Mouse (Mus musculus): Measurements from ENCODE around the gene Caskin1. TPM values are rescaled to one million over a fixed set of nuclear protein-coding genes. Genes with fewer than 3 reads are reported as not detected.

Caskin1 gene
- polyA plus RNA-seq, 1 experiment from 2014 or later: 1.1 TPM

- Histone ChIP-seq H3K4me2 (ENCODE audit: low read length) (peak within 1 kb of the TSS; percentile 78), H3K27ac (no peak within 1 kb of the TSS), H3K36me3 (ENCODE audit: insufficient read depth, low read length) (no peaks in the 10 kb centered on the region; the same call in 1 of the 2 replicates), H3K9me3 (replicated peaks; ENCODE audit: low read length) (no peaks in the 10 kb centered on the region), H3K27me3 (ENCODE audit: insufficient read depth, low read length) (no peaks in the 10 kb centered on the region), H3K9ac (ENCODE audit: low read depth, low read length) (peak within 1 kb of the TSS; percentile 49), H3K4me1 (replicated peaks; ENCODE audit: insufficient read depth, low read length) (peaks cover 15% of the 10 kb centered on the region), H3K4me3 (replicated peaks; ENCODE audit: low read depth, low read length) (peak within 1 kb of the TSS; percentile 24)
- ATAC-seq (replicated peaks; ENCODE audit: low FRiP score, low read depth) (no peak), DNase-seq (ENCODE audit: low spot score) (no peak)
- WGBS: 89% methylated on average over 8 of the region's 8 CpGs
- TF ChIP-seq CTCF (IDR thresholded peaks at IDR 0.05; ENCODE audit: low read depth): no peak
Measured at GRCm38 (mm10) chr17:24534160-24534718, 45.8 kb downstream of the Caskin1 start, which contains the start of gene Rab26. Rab26 (minus strand) TSS chr17:24534210.

- no peak overlapping the region for H3K4me2 ChIP-seq (ENCODE audit: low read length)
- DNase-seq (ENCODE audit: low spot score): no peak
- no peak for ATAC-seq (replicated peaks; ENCODE audit: low FRiP score, low read depth)
- no peaks in the 10 kb centered on the region for H3K36me3 ChIP-seq (ENCODE audit: insufficient read depth, low read length)
- no peak overlapping the region for H3K9ac ChIP-seq (ENCODE audit: low read depth, low read length)
- TF ChIP-seq CTCF (IDR thresholded peaks at IDR 0.05; ENCODE audit: low read depth): no peak
- 36% methylated on average over 5 of the region's 5 CpGs for WGBS
- H3K27me3 ChIP-seq (ENCODE audit: insufficient read depth, low read length): no peaks in the 10 kb centered on the region
- H3K9me3 ChIP-seq (replicated peaks; ENCODE audit: low read length): no peaks in the 10 kb centered on the region
- peaks cover 7% of the 10 kb centered on the region for H3K4me1 ChIP-seq (replicated peaks; ENCODE audit: insufficient read depth, low read length)
- H3K4me3 ChIP-seq (replicated peaks; ENCODE audit: low read depth, low read length): no peak overlapping the region
- no peak overlapping the region for H3K27ac ChIP-seq
Measured at GRCm38 (mm10) chr17:24535300-24535699, 46.9 kb downstream of the Caskin1 start.

DNA sequence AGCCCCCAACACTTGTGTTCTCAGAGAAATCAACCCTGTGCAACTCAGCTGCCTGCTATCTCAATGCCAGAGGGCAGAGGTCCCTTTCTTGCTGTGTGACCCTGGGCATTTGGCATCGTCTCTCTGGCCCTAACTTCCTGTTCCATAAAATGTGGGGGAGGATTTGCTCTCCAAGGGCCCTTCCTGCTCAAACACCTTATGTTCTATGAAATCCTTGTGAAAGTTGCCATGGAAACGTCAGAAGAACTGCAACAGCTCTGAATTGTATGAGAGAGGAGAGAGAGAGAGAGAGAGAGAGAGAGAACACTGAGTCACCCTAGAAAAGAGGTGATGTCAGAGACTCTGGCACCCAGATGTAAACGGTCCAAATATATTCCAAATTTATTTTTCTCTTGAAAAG lies 49.1 kb downstream of the Caskin1 start:
- WGBS: 27% methylated on average over 3 of the region's 3 CpGs
- no peak overlapping the region for H3K4me2 ChIP-seq (ENCODE audit: low read length)
- H3K9ac ChIP-seq (ENCODE audit: low read depth, low read length): no peak overlapping the region
- H3K27ac ChIP-seq: no peak overlapping the region
- DNase-seq (ENCODE audit: low spot score) (no peak), ATAC-seq (replicated peaks; ENCODE audit: low FRiP score, low read depth) (no peak)
- no peaks in the 10 kb centered on the region for H3K9me3 ChIP-seq (replicated peaks; ENCODE audit: low read length)
- no peaks in the 10 kb centered on the region for H3K27me3 ChIP-seq (ENCODE audit: insufficient read depth, low read length)
- H3K4me3 ChIP-seq (replicated peaks; ENCODE audit: low read depth, low read length): no peak overlapping the region
- no peaks in the 10 kb centered on the region for H3K36me3 ChIP-seq (ENCODE audit: insufficient read depth, low read length)
- no peak for TF ChIP-seq CTCF (IDR thresholded peaks at IDR 0.05; ENCODE audit: low read depth)
- H3K4me1 ChIP-seq (replicated peaks; ENCODE audit: insufficient read depth, low read length): peaks cover 7% of the 10 kb centered on the region

- WGBS: 60% methylated on average over 8 of the region's 8 CpGs
- DNase-seq (ENCODE audit: low spot score) (peak; percentile 50), ATAC-seq (replicated peaks; ENCODE audit: low FRiP score, low read depth) (no peak)
- Histone ChIP-seq H3K4me3 (replicated peaks; ENCODE audit: low read depth, low read length) (no peak overlapping the region), H3K9ac (ENCODE audit: low read depth, low read length) (no peak overlapping the region), H3K4me1 (replicated peaks; ENCODE audit: insufficient read depth, low read length) (no peaks in the 10 kb centered on the region), H3K27me3 (ENCODE audit: insufficient read depth, low read length) (no peaks in the 10 kb centered on the region), H3K36me3 (ENCODE audit: insufficient read depth, low read length) (no peaks in the 10 kb centered on the region), H3K27ac (no peak overlapping the region), H3K4me2 (ENCODE audit: low read length) (no peak overlapping the region), H3K9me3 (replicated peaks; ENCODE audit: low read length) (no peaks in the 10 kb centered on the region)
- TF ChIP-seq CTCF (IDR thresholded peaks at IDR 0.05; ENCODE audit: low read depth): peak; percentile 73
Measured at GRCm38 (mm10) chr17:24538950-24539349, 50.5 kb downstream of the Caskin1 start.

GRCm38 (mm10) chr17:24540375-24540774 lies 52.0 kb downstream of the Caskin1 start:
- H3K36me3 ChIP-seq (ENCODE audit: insufficient read depth, low read length): no peaks in the 10 kb centered on the region
- DNase-seq (ENCODE audit: low spot score): peak; percentile 86
- no peak; the same call in 1 of the 2 replicates for ATAC-seq (replicated peaks; ENCODE audit: low FRiP score, low read depth)
- no peak overlapping the region for H3K27ac ChIP-seq
- H3K27me3 ChIP-seq (ENCODE audit: insufficient read depth, low read length): no peaks in the 10 kb centered on the region
- H3K4me2 ChIP-seq (ENCODE audit: low read length): no peak overlapping the region
- peak; percentile 79 for TF ChIP-seq CTCF (IDR thresholded peaks at IDR 0.05; ENCODE audit: low read depth)
- H3K4me1 ChIP-seq (replicated peaks; ENCODE audit: insufficient read depth, low read length): no peaks in the 10 kb centered on the region
- H3K4me3 ChIP-seq (replicated peaks; ENCODE audit: low read depth, low read length): no peak overlapping the region
- no peak overlapping the region for H3K9ac ChIP-seq (ENCODE audit: low read depth, low read length)
- WGBS: 8% methylated on average over 3 of the region's 3 CpGs
- H3K9me3 ChIP-seq (replicated peaks; ENCODE audit: low read length): no peaks in the 10 kb centered on the region

GRCm38 (mm10) chr17:24544613-24545012 lies 56.2 kb downstream of the Caskin1 start:
- no peaks in the 10 kb centered on the region for H3K27me3 ChIP-seq (ENCODE audit: insufficient read depth, low read length)
- no peak for DNase-seq (ENCODE audit: low spot score)
- H3K9ac ChIP-seq (ENCODE audit: low read depth, low read length): no peak overlapping the region
- no peak for TF ChIP-seq CTCF (IDR thresholded peaks at IDR 0.05; ENCODE audit: low read depth)
- H3K27ac ChIP-seq: no peak overlapping the region
- 21% methylated on average over 12 of the region's 12 CpGs for WGBS
- no peaks in the 10 kb centered on the region for H3K36me3 ChIP-seq (ENCODE audit: insufficient read depth, low read length)
- H3K4me3 ChIP-seq (replicated peaks; ENCODE audit: low read depth, low read length): no peak overlapping the region
- no peak overlapping the region for H3K4me2 ChIP-seq (ENCODE audit: low read length)
- H3K4me1 ChIP-seq (replicated peaks; ENCODE audit: insufficient read depth, low read length): no peaks in the 10 kb centered on the region
- no peaks in the 10 kb centered on the region for H3K9me3 ChIP-seq (replicated peaks; ENCODE audit: low read length)
- no peak for ATAC-seq (replicated peaks; ENCODE audit: low FRiP score, low read depth)

GRCm38 (mm10) chr17:24545247-24545646 lies 56.8 kb downstream of the Caskin1 start:
- no peaks in the 10 kb centered on the region for H3K4me1 ChIP-seq (replicated peaks; ENCODE audit: insufficient read depth, low read length)
- no peak for ATAC-seq (replicated peaks; ENCODE audit: low FRiP score, low read depth)
- DNase-seq (ENCODE audit: low spot score): no peak
- TF ChIP-seq CTCF (IDR thresholded peaks at IDR 0.05; ENCODE audit: low read depth): 0 out of 2 replicates have a peak, but pooled peaks have one; percentile 6
- H3K9me3 ChIP-seq (replicated peaks; ENCODE audit: low read length): no peaks in the 10 kb centered on the region
- no peak overlapping the region for H3K4me3 ChIP-seq (replicated peaks; ENCODE audit: low read depth, low read length)
- 91% methylated on average over 2 of the region's 2 CpGs for WGBS
- H3K36me3 ChIP-seq (ENCODE audit: insufficient read depth, low read length): no peaks in the 10 kb centered on the region
- no peaks in the 10 kb centered on the region for H3K27me3 ChIP-seq (ENCODE audit: insufficient read depth, low read length)
- no peak overlapping the region for H3K4me2 ChIP-seq (ENCODE audit: low read length)
- H3K27ac ChIP-seq: no peak overlapping the region
- no peak overlapping the region for H3K9ac ChIP-seq (ENCODE audit: low read depth, low read length)
